Mouse (Mus musculus): ENCODE results near the gene Gm4498. TPM values are rescaled to one million over a fixed set of nuclear protein-coding genes. Genes with fewer than 3 reads are reported as not detected.
"Not testable (repeated sequence)": the region's sequence is repeated elsewhere in the genome, so short reads cannot be mapped to it uniquely, and the experiment has no call there.

Gene Gm4498
- polyA plus RNA-seq (2015; fragmentation: Nextera tagmentation; extraction: Ambion mirVana), result not detected in 2 replicates

DNA sequence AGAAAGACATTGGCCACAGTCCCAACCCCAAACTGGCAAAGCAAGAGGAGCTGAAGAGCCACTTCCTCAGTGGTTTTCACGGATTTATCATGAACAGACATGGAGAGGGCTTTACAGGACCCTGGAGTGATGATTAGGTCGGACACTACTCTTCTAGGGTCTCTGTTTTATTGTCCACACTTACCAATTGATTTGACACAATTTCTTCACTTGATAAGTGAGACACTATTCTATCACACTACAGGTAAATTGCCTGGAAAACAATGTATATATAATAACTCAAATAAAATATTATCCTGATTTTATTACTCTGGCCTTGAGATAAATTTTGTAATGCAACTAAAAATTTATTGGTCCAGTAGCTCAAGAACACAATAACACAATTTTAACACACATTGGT lies at the start of gene Gm4498:
Gene Gm4498 (minus strand): TSS at position 101 of the 400 bp plus-strand sequence.
- H3K9me3 ChIP-seq (replicated peaks); H3K27me3 ChIP-seq; H3K4me2 ChIP-seq; H3K4me3 ChIP-seq (replicated peaks); H3K27ac ChIP-seq (replicated peaks); H3K36me3 ChIP-seq (replicated peaks); H3K4me1 ChIP-seq (replicated peaks); ATAC-seq (ENCODE audit: insufficient read depth); H3K9ac ChIP-seq: not testable (repeated sequence)
- WGBS (ENCODE audit: insufficient replicate concordance), result no CpG with 5 or more reads among the region's 2 CpGs

- H3K4me1 ChIP-seq (replicated peaks); H3K36me3 ChIP-seq (replicated peaks); H3K4me3 ChIP-seq (replicated peaks); ATAC-seq (ENCODE audit: insufficient read depth); H3K9me3 ChIP-seq (replicated peaks); H3K27me3 ChIP-seq; H3K9ac ChIP-seq; H3K27ac ChIP-seq (replicated peaks); H3K4me2 ChIP-seq: not testable (repeated sequence)
- WGBS (ENCODE audit: insufficient replicate concordance), result no CpG with 5 or more reads among the region's 3 CpGs
These were observed 29.1 kb upstream of the Gm4498 start, which contains the start of gene Gm5890 for GRCm38 (mm10) chr7:20262734-20263133. Gene Gm5890 (minus strand): TSS chr7:20262834.

DNA sequence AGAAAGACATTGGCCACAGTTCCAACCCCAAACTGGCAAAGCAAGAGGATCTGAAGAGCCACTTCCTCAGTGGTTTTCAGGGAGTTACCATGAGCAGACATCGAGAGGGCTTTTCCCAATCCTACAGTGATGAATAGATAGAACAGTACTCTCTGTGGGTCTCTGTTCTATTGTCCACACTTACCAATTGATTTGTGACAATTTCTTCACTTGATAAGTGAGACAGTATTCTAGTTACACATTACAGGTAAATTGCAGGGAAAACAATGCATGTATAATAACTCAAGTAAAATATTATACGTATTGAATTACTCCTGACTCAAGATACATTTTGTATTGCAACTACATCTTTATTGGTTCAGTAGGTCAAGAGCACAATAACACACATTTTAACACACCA lies 28.1 kb downstream of the Gm4498 start, which contains the start of gene Gm6164:
Gene Gm6164 (minus strand): TSS at position 101 of the 400 bp plus-strand sequence.
- not testable (repeated sequence) for H3K27me3 ChIP-seq; H3K4me2 ChIP-seq; H3K4me1 ChIP-seq (replicated peaks); H3K9me3 ChIP-seq (replicated peaks); H3K27ac ChIP-seq (replicated peaks); H3K36me3 ChIP-seq (replicated peaks); H3K4me3 ChIP-seq (replicated peaks); ATAC-seq (ENCODE audit: insufficient read depth); H3K9ac ChIP-seq
- WGBS (ENCODE audit: insufficient replicate concordance), result no CpG with 5 or more reads among the region's 2 CpGs

GRCm38 (mm10) chr7:20193410-20193809 lies 40.2 kb downstream of the Gm4498 start, which contains the start of gene Vmn1r95:
Gene Vmn1r95 (plus strand): TSS chr7:20193710.
- not testable (repeated sequence) for ATAC-seq (ENCODE audit: insufficient read depth); H3K4me1 ChIP-seq (replicated peaks); H3K9ac ChIP-seq; H3K27ac ChIP-seq (replicated peaks); H3K9me3 ChIP-seq (replicated peaks); H3K36me3 ChIP-seq (replicated peaks); H3K27me3 ChIP-seq; H3K4me3 ChIP-seq (replicated peaks); H3K4me2 ChIP-seq
- no CpG with 5 or more reads among the region's 3 CpGs for WGBS (ENCODE audit: insufficient replicate concordance)

Other genes starting within 250 kb of the Gm4498 start
- not detected in 2 replicates for gene Nlrp9b, start 242.4 kb downstream of the Gm4498 start, polyA plus RNA-seq (2015; fragmentation: Nextera tagmentation; extraction: Ambion mirVana)
- not detected in 2 replicates for gene Vmn1r91, start 134.1 kb downstream of the Gm4498 start, polyA plus RNA-seq (2015; fragmentation: Nextera tagmentation; extraction: Ambion mirVana)
- gene Gm16442, start 111.2 kb downstream of the Gm4498 start, polyA plus RNA-seq (2015; fragmentation: Nextera tagmentation; extraction: Ambion mirVana), result not detected in 2 replicates
- gene Vmn1r93, start 94.7 kb downstream of the Gm4498 start, polyA plus RNA-seq (2015; fragmentation: Nextera tagmentation; extraction: Ambion mirVana), result not detected in 2 replicates
- not detected in 2 replicates for gene Vmn1r94, start 65.5 kb downstream of the Gm4498 start, polyA plus RNA-seq (2015; fragmentation: Nextera tagmentation; extraction: Ambion mirVana)
- not detected in 2 replicates for gene Vmn1r95, start 40.1 kb downstream of the Gm4498 start, polyA plus RNA-seq (2015; fragmentation: Nextera tagmentation; extraction: Ambion mirVana)
- gene Gm6164, start 28.2 kb downstream of the Gm4498 start, polyA plus RNA-seq (2015; fragmentation: Nextera tagmentation; extraction: Ambion mirVana), result not detected in 2 replicates
- not detected in 2 replicates for gene Gm5890, start 29.0 kb upstream of the Gm4498 start, polyA plus RNA-seq (2015; fragmentation: Nextera tagmentation; extraction: Ambion mirVana)
- not detected in 2 replicates for gene Gm4133, start 100.2 kb upstream of the Gm4498 start, polyA plus RNA-seq (2015; fragmentation: Nextera tagmentation; extraction: Ambion mirVana)
- gene Gm5728, start 141.6 kb upstream of the Gm4498 start, polyA plus RNA-seq (2015; fragmentation: Nextera tagmentation; extraction: Ambion mirVana), result not detected in 2 replicates
- not detected in 2 replicates for gene Vmn1r100, start 184.1 kb upstream of the Gm4498 start, polyA plus RNA-seq (2015; fragmentation: Nextera tagmentation; extraction: Ambion mirVana)
- not detected in 2 replicates for gene Vmn1r101, start 208.8 kb upstream of the Gm4498 start, polyA plus RNA-seq (2015; fragmentation: Nextera tagmentation; extraction: Ambion mirVana)
- gene Gm10670, start 241.1 kb upstream of the Gm4498 start, polyA plus RNA-seq (2015; fragmentation: Nextera tagmentation; extraction: Ambion mirVana), result not detected in 2 replicates

All from liver, embryonic 15.5 days (tissue).